Mouse (Mus musculus): ENCODE data around the gene Gm12216. TPM values are rescaled to one million over a fixed set of nuclear protein-coding genes. Genes with fewer than 3 reads are reported as not detected.

Gene Gm12216
- polyA plus RNA-seq (2021; fragmentation: Nextera tagmentation) = 1.5 and 2.1 TPM in 2 replicates
- long read RNA-seq, experiment 1, partial matches to known transcripts = 0 of 4 reads
- long read RNA-seq, experiment 1, other reads (novel, unspliced or antisense) = 3 of 4 reads
- long read RNA-seq, experiment 2 = 0 reads

DNA sequence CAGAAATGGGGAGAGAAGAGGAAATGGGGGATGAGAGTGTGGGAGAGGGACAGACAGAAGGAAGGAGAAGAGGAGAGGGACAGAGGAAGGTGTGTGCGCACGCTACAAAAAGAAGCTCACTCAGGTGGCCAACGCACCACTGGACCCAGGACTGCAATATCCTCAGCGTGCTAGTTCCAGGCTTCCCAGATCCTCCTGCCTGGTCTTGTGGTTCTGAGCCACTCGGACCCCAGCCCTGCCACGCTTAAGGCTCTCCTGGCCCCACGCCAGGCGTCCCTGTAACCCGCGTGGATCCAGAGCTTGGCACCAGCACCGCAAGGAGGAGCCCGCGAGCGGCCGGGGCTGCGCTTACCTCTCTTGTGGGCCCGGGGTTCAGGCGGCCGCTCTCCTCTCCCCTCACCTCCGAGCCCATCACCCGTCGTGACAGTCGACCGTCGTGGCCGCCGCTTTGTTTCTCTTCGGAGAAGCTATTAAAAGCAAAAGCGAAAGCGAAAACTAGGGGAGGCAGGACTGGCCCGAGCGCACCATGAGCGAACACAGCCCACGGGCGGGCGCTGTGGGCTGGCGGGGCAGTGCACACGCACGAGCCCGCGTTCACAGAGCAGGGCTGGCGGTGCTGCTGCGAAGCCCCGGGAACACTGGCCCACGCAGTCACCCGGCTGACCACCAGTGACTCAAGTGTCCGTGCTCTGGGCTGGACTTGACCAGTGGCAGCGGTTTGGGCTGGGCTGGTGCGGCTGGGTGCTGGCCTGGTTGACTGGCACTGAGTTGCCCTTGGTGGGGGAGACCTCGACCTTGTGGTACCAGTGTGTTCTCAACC lies at the start of gene Gm12216:
TSS of gene Gm12216 (minus strand) at position 496 of the 820 bp plus-strand sequence.

DNA sequence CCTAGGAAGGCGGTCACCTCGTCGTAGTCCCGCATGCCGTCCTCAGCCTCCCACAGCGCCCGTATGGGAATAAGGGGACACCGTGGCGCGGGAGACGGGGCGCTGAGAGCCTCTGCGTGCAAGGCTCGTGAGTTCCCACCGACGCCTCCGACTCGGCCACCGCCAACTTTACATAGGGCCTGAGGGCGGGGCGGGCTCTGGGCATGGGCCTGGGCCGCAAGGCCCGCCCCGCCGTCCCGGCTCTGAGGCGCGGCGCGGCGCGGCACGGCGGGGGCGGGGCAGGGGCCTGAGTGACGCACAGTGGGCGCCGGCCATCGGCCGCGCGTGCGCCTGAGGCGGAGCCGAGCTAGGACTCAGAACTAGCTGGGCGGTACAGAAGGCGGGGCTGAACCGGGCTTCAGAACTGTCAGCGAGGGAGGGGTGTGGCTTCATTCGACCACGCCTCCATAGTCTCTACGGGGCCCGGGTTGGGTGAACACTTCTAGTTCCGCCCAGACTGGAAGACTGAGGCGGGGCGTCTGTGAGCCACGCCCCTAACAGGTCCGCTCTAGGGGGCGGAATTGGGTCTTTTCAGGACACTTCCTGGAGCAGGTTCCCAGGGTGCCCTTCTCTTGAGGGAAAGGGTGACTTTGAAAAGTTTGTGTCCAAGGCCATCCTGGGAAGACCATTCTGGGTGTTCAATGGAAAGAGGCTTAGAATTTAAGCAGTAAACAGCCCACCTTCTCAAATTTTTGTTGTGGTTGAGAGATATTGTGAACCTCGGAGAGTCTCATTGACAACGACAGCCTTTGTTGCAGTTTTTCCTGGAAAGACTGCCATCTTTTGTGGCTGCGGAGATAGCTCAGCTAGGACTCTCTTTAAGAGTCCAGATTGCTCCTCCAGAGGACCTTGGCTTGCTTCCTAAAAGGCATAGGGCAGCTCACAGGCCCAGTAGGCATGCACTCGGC lies 32.7 kb upstream of the Gm12216 start, which contains the start of gene Slc22a5:
TSS of gene Slc22a5 (minus strand) at position 156 of the 947 bp plus-strand sequence.

DNA sequence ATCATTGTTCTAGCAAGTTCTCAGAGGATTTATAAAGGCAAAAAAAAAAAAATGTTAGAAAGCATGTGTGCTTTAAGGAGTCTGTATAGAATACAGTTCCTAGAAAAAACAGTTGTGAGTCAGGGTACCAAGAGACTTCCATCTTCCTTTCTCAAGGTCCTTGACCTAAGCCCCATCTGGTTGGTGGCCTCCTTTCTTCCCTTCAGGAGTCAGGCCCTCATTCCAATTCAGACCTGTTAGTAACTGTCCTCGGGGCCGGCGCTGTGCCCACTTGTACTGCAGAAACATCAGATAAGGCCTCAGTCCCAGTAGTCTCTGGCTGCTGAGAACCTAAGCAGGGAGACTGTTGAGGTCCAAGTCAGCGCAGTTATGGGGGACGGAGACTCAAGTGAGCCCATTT lies 86.0 kb downstream of the Gm12216 start, which contains the start of gene Gm17334:
TSS of gene Gm17334 (minus strand) at position 101 of the 400 bp plus-strand sequence.

DNA sequence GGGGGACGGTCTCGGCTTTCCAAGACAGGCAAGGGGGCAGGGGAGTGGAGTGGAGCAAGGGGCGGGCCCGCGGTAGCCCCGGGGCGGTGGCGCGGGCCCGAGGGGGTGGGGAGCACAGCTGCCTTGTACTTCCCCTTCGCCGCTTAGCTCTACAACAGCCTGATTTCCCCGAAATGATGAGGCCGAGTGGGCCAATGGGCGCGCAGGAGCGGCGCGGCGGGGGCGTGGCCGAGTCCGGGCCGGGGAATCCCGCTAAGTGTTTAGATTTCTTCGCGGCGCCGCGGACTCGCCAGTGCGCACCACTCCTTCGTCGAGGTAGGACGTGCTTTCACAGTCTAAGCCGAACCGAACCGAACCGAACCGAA lies 89.3 kb downstream of the Gm12216 start, which contains the start of gene Irf1:
TSS of gene Irf1 (plus strand) at position 255 of the 365 bp plus-strand sequence.

Other genes with a start within 250 kb of the Gm12216 start
- 0.58 TPM in 1 of 2 replicates, not detected in the other for gene Il4, start 240.6 kb downstream of the Gm12216 start, polyA plus RNA-seq (2021; fragmentation: Nextera tagmentation)
- gene Il13, start 224.6 kb downstream of the Gm12216 start, polyA plus RNA-seq (2021; fragmentation: Nextera tagmentation) = not detected in 2 replicates
- 4.7 and 6.5 TPM in 2 replicates for gene Rad50, start 151.9 kb downstream of the Gm12216 start, polyA plus RNA-seq (2021; fragmentation: Nextera tagmentation)
- not detected in 2 replicates for gene Il5, start 138.5 kb downstream of the Gm12216 start, polyA plus RNA-seq (2021; fragmentation: Nextera tagmentation)
- gene Irf1, start 89.2 kb downstream of the Gm12216 start, polyA plus RNA-seq (2021; fragmentation: Nextera tagmentation) = 6.1 and 7.3 TPM in 2 replicates
- 0.21 and 0.80 TPM in 2 replicates for gene Gm17334, start 86.1 kb downstream of the Gm12216 start, polyA plus RNA-seq (2021; fragmentation: Nextera tagmentation)
- 2.8 and 3.7 TPM in 2 replicates for gene Slc22a5, start 32.4 kb upstream of the Gm12216 start, polyA plus RNA-seq (2021; fragmentation: Nextera tagmentation)
- gene Slc22a21, start 121.1 kb upstream of the Gm12216 start, polyA plus RNA-seq (2021; fragmentation: Nextera tagmentation) = 0.54 and 0.65 TPM in 2 replicates
- gene Slc22a4, start 168.8 kb upstream of the Gm12216 start, polyA plus RNA-seq (2021; fragmentation: Nextera tagmentation) = 7.4 and 8.4 TPM in 2 replicates
- gene Pdlim4, start 209.8 kb upstream of the Gm12216 start, polyA plus RNA-seq (2021; fragmentation: Nextera tagmentation) = 34.8 and 38.8 TPM in 2 replicates
- 6.3 and 6.4 TPM in 2 replicates for gene P4ha2, start 240.8 kb upstream of the Gm12216 start, polyA plus RNA-seq (2021; fragmentation: Nextera tagmentation)